Mouse (Mus musculus): ENCODE results near the gene a. TPM values are rescaled to one million over a fixed set of nuclear protein-coding genes. Genes with fewer than 3 reads are reported as not detected.
A peak's percentile ranks its signal among the peaks of the same experiment; 100 is the strongest.
"Not testable (repeated sequence)": the region's sequence is repeated elsewhere in the genome, so short reads cannot be mapped to it uniquely, and the experiment has no call there.

Gene a
- polyA plus RNA-seq, 1 experiment from 2014 or later = 0.33 TPM

DNA sequence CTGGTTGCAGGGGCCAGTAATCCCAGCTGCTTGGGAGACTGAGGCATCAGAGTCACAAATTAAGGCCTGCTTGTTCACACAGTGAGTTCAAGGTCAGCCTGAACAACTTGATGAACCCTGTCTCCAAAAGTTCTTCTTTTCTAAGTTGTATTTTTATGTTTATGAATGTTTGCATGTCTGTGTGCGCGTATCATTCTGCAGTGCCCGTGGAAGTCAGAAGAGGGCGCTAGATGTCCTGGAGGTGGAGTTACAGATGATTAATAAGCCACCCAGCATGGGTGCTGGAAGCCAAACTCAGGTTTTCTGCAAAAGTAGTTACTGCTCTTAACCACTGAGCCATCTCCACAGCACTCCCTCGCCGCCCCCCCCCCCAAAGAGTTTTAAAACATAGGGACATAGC is 118.6 kb downstream of the a start:
- ATAC-seq (ENCODE audit: low FRiP score) = no peak
- no peak overlapping the region for H3K4me2 ChIP-seq

DNA sequence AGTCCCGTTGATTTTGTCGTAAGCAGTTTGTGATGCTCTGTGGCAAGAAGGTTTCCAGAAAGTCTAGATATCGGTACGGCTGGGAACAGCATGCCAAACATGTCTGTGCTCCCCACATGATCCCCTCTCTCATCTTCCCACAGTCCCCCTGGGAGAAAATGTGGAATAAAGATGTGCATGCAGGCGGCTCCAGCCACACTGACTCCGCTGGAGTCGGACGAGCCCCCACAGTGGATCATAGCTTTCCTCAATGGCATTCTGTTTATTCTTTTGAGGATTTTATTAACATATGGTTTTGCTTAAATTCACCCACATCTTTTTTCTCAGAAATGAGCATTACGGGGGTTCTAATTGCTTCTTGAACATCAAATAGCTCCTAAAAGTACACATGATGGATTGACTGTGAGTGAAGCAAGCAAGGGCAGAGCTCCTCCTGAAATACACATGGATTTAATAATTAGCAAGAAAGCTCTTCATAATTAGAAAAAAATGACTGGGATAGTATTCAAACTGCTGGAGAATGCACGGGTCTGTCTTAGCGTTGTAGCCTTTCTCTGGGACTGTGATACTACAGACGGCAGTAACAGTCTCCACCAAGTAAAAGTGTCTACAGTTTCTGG is 124.8 kb downstream of the a start:
- Histone ChIP-seq H3K4me3 (replicated peaks) (no peak overlapping the region), H3K4me2 (0 out of 2 replicates have a peak overlapping the region, but pooled peaks have one; percentile 2), H3K4me1 (no peaks in the 10 kb centered on the region), H3K27ac (replicated peaks) (no peak overlapping the region), H3K27me3 (replicated peaks) (peaks cover 11% of the 10 kb centered on the region), H3K9ac (replicated peaks) (no peak overlapping the region), H3K36me3 (no peaks in the 10 kb centered on the region), H3K9me3 (replicated peaks) (no peaks in the 10 kb centered on the region)
- ATAC-seq (ENCODE audit: low FRiP score) = no peak
- WGBS = 73% methylated on average over 12 of the region's 12 CpGs

More for the DNA sequence above, 118.6 kb downstream of the a start:
- H3K4me3 ChIP-seq (replicated peaks) = no peak overlapping the region
- H3K27ac ChIP-seq (replicated peaks) = no peak overlapping the region
- H3K9ac ChIP-seq (replicated peaks) = no peak overlapping the region
- H3K4me1 ChIP-seq = no peaks in the 10 kb centered on the region
- 81% methylated on average over 6 of the region's 6 CpGs for WGBS
- H3K27me3 ChIP-seq (replicated peaks) = no peaks in the 10 kb centered on the region
- H3K9me3 ChIP-seq (replicated peaks) = no peaks in the 10 kb centered on the region
- no peaks in the 10 kb centered on the region for H3K36me3 ChIP-seq

GRCm38 (mm10) chr2:154916547-154916946 is 125.3 kb downstream of the a start:
- Histone ChIP-seq H3K4me1 (no peaks in the 10 kb centered on the region), H3K9me3 (replicated peaks) (no peaks in the 10 kb centered on the region), H3K27ac (replicated peaks) (no peak overlapping the region), H3K4me2 (no peak overlapping the region), H3K27me3 (replicated peaks) (peaks cover 15% of the 10 kb centered on the region), H3K9ac (replicated peaks) (no peak overlapping the region), H3K36me3 (no peaks in the 10 kb centered on the region), H3K4me3 (replicated peaks) (no peak overlapping the region)
- no peak for ATAC-seq (ENCODE audit: low FRiP score)
- WGBS = 11% methylated on average over 2 of the region's 2 CpGs

DNA sequence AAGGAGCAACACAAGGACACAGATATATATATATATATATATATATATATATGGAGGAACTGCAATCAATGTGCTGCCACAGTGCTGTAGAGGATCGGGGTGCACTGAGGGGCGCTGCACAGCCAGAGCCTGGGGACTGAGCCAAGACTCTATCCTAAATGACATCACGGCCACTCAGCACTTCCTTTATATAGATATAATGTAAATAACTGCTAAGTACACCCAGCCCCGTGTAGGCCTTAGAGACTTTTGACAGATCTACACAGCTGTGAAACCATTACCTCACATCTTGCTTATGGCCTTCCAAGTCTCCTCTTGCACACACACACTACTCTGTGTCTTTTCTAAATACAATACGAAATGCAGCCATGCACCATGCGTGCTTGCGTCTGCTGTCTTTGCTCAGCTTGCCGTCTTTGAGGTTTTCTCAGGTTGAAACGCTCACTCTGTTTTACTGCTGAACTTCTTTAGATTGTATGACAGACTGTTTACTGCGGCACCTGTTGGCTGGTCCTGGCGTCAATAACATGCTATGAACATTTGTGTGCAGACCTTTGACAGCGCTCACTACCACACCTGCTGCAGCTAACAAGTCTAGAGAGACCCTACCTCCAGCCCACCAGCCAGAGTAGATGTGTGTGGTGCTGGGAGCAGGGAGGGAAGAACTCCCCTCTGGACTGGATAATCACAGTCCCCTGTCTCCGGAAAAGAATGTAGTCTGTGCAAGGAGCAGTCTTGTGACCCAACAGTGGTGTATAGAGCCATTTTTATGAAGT is 126.9 kb downstream of the a start:
- H3K9me3 ChIP-seq (replicated peaks) = no peaks in the 10 kb centered on the region
- no peaks in the 10 kb centered on the region for H3K36me3 ChIP-seq
- no peak overlapping the region for H3K4me3 ChIP-seq (replicated peaks)
- no peak overlapping the region for H3K27ac ChIP-seq (replicated peaks)
- no peak overlapping the region for H3K9ac ChIP-seq (replicated peaks)
- H3K27me3 ChIP-seq (replicated peaks) = peaks cover 15% of the 10 kb centered on the region
- no peaks in the 10 kb centered on the region for H3K4me1 ChIP-seq
- ATAC-seq (ENCODE audit: low FRiP score) = no peak
- WGBS = 84% methylated on average over 13 of the region's 13 CpGs
- H3K4me2 ChIP-seq = no peak overlapping the region

- 87% methylated on average over 7 of the region's 7 CpGs for WGBS
- Histone ChIP-seq H3K9ac (replicated peaks) (no peak overlapping the region), H3K36me3 (no peaks in the 10 kb centered on the region), H3K4me1 (peaks cover 9% of the 10 kb centered on the region; the same call in 1 of the 2 replicates), H3K4me2 (no peak overlapping the region), H3K4me3 (replicated peaks) (no peak overlapping the region), H3K9me3 (replicated peaks) (no peaks in the 10 kb centered on the region), H3K27me3 (replicated peaks) (peaks cover 21% of the 10 kb centered on the region), H3K27ac (replicated peaks) (no peak overlapping the region)
- ATAC-seq (ENCODE audit: low FRiP score) = no peak
Measured at GRCm38 (mm10) chr2:154920896-154921295, 129.7 kb downstream of the a start.

GRCm38 (mm10) chr2:154922134-154922533 is 130.9 kb downstream of the a start:
- H3K27me3 ChIP-seq (replicated peaks) = peaks cover 19% of the 10 kb centered on the region
- H3K9me3 ChIP-seq (replicated peaks); H3K4me2 ChIP-seq; ATAC-seq (ENCODE audit: low FRiP score); H3K27ac ChIP-seq (replicated peaks); H3K4me3 ChIP-seq (replicated peaks); H3K9ac ChIP-seq (replicated peaks); H3K36me3 ChIP-seq: not testable (repeated sequence)
- H3K4me1 ChIP-seq = peaks cover 12% of the 10 kb centered on the region; the same call in 1 of the 2 replicates
- 100% methylated on average over 1 of the region's 4 CpGs for WGBS

- H3K36me3 ChIP-seq = no peaks in the 10 kb centered on the region
- ATAC-seq (ENCODE audit: low FRiP score) = no peak
- no peak overlapping the region for H3K4me2 ChIP-seq
- H3K27ac ChIP-seq (replicated peaks) = 0 out of 2 replicates have a peak overlapping the region, but pooled peaks have one; percentile 13
- H3K4me3 ChIP-seq (replicated peaks) = no peak overlapping the region
- WGBS = 26% methylated on average over 7 of the region's 7 CpGs
- no peak overlapping the region for H3K9ac ChIP-seq (replicated peaks)
- no peaks in the 10 kb centered on the region for H3K9me3 ChIP-seq (replicated peaks)
- peaks cover 12% of the 10 kb centered on the region; the same call in 1 of the 2 replicates for H3K4me1 ChIP-seq
- peaks cover 38% of the 10 kb centered on the region for H3K27me3 ChIP-seq (replicated peaks)
Measured at GRCm38 (mm10) chr2:154925411-154926031, 134.3 kb downstream of the a start.

GRCm38 (mm10) chr2:154926843-154927242 is 135.6 kb downstream of the a start:
- Histone ChIP-seq H3K27ac (replicated peaks) (no peak overlapping the region), H3K27me3 (replicated peaks) (peaks cover 40% of the 10 kb centered on the region), H3K4me3 (replicated peaks) (no peak overlapping the region), H3K4me2 (no peak overlapping the region), H3K9ac (replicated peaks) (no peak overlapping the region), H3K36me3 (no peaks in the 10 kb centered on the region), H3K9me3 (replicated peaks) (no peaks in the 10 kb centered on the region), H3K4me1 (peaks cover 12% of the 10 kb centered on the region; the same call in 1 of the 2 replicates)
- ATAC-seq (ENCODE audit: low FRiP score) = no peak
- 63% methylated on average over 6 of the region's 6 CpGs for WGBS

DNA sequence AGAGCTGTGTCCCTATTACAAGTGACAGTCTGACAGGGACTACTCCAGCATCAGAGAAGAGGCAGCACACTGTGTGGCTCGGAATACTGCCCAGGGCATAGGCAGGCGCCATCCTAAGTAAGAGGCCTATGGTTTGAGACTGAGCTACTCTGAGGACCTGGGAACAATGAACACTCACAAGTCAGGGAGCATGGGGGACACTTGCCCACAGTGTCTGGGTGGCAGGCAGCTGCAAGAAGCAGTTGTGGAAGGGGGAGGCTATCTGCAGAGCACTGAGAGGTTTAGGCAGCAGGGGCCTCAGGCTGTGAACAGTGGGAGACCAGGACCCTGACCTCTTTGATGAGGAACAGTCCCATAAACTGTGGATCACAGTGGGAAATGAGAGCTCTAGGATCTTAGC is 137.1 kb downstream of the a start:
- Histone ChIP-seq H3K27me3 (replicated peaks) (peaks cover 40% of the 10 kb centered on the region), H3K9ac (replicated peaks) (no peak overlapping the region), H3K4me2 (no peak overlapping the region), H3K36me3 (no peaks in the 10 kb centered on the region), H3K9me3 (replicated peaks) (no peaks in the 10 kb centered on the region), H3K4me3 (replicated peaks) (no peak overlapping the region), H3K4me1 (peaks cover 12% of the 10 kb centered on the region; the same call in 1 of the 2 replicates), H3K27ac (replicated peaks) (no peak overlapping the region)
- 52% methylated on average over 2 of the region's 2 CpGs for WGBS
- ATAC-seq (ENCODE audit: low FRiP score) = no peak

GRCm38 (mm10) chr2:154933884-154934283 is 142.7 kb downstream of the a start:
- H3K27ac ChIP-seq (replicated peaks) = no peak overlapping the region
- H3K9me3 ChIP-seq (replicated peaks) = no peaks in the 10 kb centered on the region
- H3K36me3 ChIP-seq = no peaks in the 10 kb centered on the region
- H3K4me1 ChIP-seq = no peaks in the 10 kb centered on the region
- no peak for ATAC-seq (ENCODE audit: low FRiP score)
- H3K27me3 ChIP-seq (replicated peaks) = peaks cover 38% of the 10 kb centered on the region
- no peak overlapping the region for H3K4me3 ChIP-seq (replicated peaks)
- WGBS = 67% methylated on average over 4 of the region's 4 CpGs
- no peak overlapping the region for H3K9ac ChIP-seq (replicated peaks)
- H3K4me2 ChIP-seq = no peak overlapping the region

- Histone ChIP-seq H3K36me3 (no peaks in the 10 kb centered on the region), H3K4me3 (replicated peaks) (no peak overlapping the region), H3K27me3 (replicated peaks) (peaks cover 19% of the 10 kb centered on the region), H3K27ac (replicated peaks) (no peak overlapping the region), H3K9me3 (replicated peaks) (no peaks in the 10 kb centered on the region), H3K9ac (replicated peaks) (no peak overlapping the region), H3K4me2 (no peak overlapping the region), H3K4me1 (no peaks in the 10 kb centered on the region)
- ATAC-seq (ENCODE audit: low FRiP score) = no peak
- 76% methylated on average over 6 of the region's 6 CpGs for WGBS
Measured at GRCm38 (mm10) chr2:154936106-154936505, 144.9 kb downstream of the a start.
